Mouse (Mus musculus) E14TG2a.4 (cell line): ENCODE results near the gene Kdm2b.

Experiments used
- H3K27me3 ChIP-seq: 2 replicates; pipeline ENCODE4 v1.6.1; 2014; ENCODE audit warnings: low read length, control low read depth; ENCODE audit not compliant: insufficient read depth
- H3K36me3 ChIP-seq: 2 replicates; pipeline ENCODE4 v1.6.1; 2014; ENCODE audit warnings: low read length, control low read depth; ENCODE audit not compliant: insufficient read depth
- H3K4me1 ChIP-seq: replicated peaks from 2 replicates; pipeline ENCODE4 v1.6.1; 2014; ENCODE audit warnings: low read depth, low read length, control low read depth
- H3K4me3 ChIP-seq: replicated peaks from 2 replicates; pipeline ENCODE4 v1.5.1; 2014; ENCODE audit warnings: mild to moderate bottlenecking, low read length
- H3K9me3 ChIP-seq: 2 replicates; pipeline ENCODE4 v1.6.1; 2014; ENCODE audit warnings: low read length, control low read depth
- CTCF ChIP-seq: conservative IDR thresholded peaks from 2 replicates; pipeline ENCODE4 v1.5.1; 2014; ENCODE audit warnings: low read length
- NANOG ChIP-seq: IDR thresholded peaks from 2 replicates; pipeline ENCODE4 v1.6.1; 2014; ENCODE audit warnings: borderline replicate concordance, low read length, mixed read lengths
- POU5F1 ChIP-seq: IDR thresholded peaks from 2 replicates; pipeline ENCODE4 v1.6.1; 2014; ENCODE audit warnings: low read length, borderline replicate concordance

Gene Kdm2b

DNA sequence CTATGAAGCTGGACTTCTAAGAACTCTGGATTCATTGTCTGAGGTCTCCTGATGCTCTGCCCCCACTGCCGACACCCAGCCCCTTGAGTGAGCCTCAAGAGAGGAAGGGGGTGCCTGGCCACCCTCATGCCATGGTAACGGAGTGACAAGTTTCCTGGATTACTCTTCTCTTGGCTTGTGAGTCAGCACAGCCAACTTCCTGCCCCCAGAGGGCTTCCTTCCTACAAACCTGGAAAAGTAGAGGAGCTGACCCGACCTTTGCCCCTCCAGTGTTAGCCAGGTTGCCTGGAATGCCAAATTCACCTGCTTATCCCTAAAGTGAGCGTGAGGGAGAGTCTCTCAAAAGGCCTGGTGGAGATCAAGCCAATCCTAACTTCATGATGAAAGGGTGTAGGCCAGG is 27.9 kb upstream of the Kdm2b start:
- Histone ChIP-seq H3K9me3 (0 out of 2 replicates have a peak, but pooled peaks cover 4% of the 10 kb centered on the region), H3K36me3 (peaks cover 32% of the 10 kb centered on the region), H3K27me3 (no peaks in the 10 kb centered on the region), H3K4me1 (peaks cover 86% of the 10 kb centered on the region), H3K4me3 (peak overlapping the region; percentile 8; the same call in 1 of the 2 replicates)
- TF ChIP-seq CTCF, result no peak
- no peak for TF ChIP-seq NANOG
- TF ChIP-seq POU5F1, result no peak

DNA sequence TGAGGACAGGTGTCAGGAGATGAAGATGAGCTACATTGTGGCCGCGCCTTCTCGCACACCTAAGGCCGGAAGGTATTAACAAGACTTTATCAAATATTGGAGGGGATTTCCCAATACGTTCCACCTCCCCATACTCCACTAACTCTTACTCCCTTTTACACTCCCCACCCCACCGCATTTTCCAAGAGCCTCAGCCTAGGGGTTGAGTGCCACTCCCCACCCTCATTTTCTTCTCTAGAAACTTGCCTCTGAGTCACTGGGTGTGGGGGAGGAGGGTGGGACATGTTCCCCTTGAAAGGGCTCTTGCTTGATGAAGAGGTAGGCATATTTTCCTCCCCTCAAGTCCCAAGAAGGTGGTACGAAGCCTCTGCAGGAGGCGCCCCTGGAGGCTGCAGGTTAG is 26.3 kb upstream of the Kdm2b start:
- H3K27me3 ChIP-seq, result no peaks in the 10 kb centered on the region
- 0 out of 2 replicates have a peak, but pooled peaks cover 4% of the 10 kb centered on the region for H3K9me3 ChIP-seq
- no peak for TF ChIP-seq NANOG
- TF ChIP-seq CTCF, result no peak
- no peak for TF ChIP-seq POU5F1
- peak overlapping the region; percentile 92 for H3K4me3 ChIP-seq
- peaks cover 32% of the 10 kb centered on the region for H3K36me3 ChIP-seq
- H3K4me1 ChIP-seq, result peaks cover 79% of the 10 kb centered on the region

GRCm38 (mm10) chr5:123014753-123015701 is 25.4 kb upstream of the Kdm2b start, which contains the start of gene Orai1:
Gene Orai1, plus strand, starts transcription at chr5:123015074.
- Histone ChIP-seq H3K4me3 (peak within 1 kb of the TSS; percentile 92), H3K36me3 (peaks cover 32% of the 10 kb centered on the region), H3K4me1 (peaks cover 78% of the 10 kb centered on the region), H3K9me3 (0 out of 2 replicates have a peak, but pooled peaks cover 4% of the 10 kb centered on the region), H3K27me3 (no peaks in the 10 kb centered on the region)
- TF ChIP-seq NANOG, result no peak
- TF ChIP-seq POU5F1, result no peak
- TF ChIP-seq CTCF, result no peak

DNA sequence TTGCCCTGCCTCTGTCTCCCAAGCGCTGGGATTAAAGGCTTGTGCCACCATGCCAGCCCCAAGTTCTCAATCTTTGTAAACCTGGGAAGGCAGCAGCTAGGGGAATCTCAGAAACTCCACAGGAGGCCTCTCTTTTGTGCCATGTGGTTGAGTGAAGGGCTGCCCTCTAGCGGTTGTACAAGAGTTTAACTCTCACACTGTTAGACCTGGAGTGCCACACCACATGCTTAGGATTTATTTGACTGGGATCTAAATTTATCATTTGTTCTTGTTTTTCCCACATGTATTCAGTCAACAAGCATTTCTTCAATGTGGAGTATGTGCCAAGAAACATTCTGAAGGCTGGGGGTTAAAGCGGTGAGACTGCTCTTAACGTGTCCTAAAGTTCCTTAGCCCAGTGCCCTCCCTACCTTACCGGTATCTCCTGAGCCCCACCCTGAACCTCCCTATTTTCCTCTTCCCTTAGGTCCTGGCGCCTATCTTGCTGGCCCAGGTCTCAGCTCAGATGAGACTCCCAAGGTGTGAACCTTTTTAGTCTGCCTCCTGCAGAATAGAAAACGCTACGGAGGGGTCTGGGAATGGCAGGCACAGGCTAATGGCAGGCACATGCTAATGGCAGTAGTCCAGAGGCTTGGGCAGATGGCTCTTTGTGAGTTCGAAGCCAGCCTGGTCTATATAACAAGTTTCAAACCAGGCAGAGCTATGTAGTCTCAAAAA is 24.1 kb upstream of the Kdm2b start:
- Histone ChIP-seq H3K36me3 (peaks cover 20% of the 10 kb centered on the region), H3K4me1 (peaks cover 73% of the 10 kb centered on the region), H3K27me3 (no peaks in the 10 kb centered on the region), H3K9me3 (0 out of 2 replicates have a peak, but pooled peaks cover 4% of the 10 kb centered on the region), H3K4me3 (0 out of 2 replicates have a peak overlapping the region, but pooled peaks have one; percentile 11)
- TF ChIP-seq CTCF (peak; percentile 63), POU5F1 (no peak)

- no peaks in the 10 kb centered on the region for H3K36me3 ChIP-seq
- 0 out of 2 replicates have a peak, but pooled peaks cover 4% of the 10 kb centered on the region for H3K9me3 ChIP-seq
- no peaks in the 10 kb centered on the region for H3K27me3 ChIP-seq
- no peak overlapping the region for H3K4me3 ChIP-seq
- H3K4me1 ChIP-seq, result peaks cover 53% of the 10 kb centered on the region
- TF ChIP-seq NANOG (no peak), POU5F1 (no peak), CTCF (no peak)
Measured at GRCm38 (mm10) chr5:123011705-123012104, 22.1 kb upstream of the Kdm2b start.

DNA sequence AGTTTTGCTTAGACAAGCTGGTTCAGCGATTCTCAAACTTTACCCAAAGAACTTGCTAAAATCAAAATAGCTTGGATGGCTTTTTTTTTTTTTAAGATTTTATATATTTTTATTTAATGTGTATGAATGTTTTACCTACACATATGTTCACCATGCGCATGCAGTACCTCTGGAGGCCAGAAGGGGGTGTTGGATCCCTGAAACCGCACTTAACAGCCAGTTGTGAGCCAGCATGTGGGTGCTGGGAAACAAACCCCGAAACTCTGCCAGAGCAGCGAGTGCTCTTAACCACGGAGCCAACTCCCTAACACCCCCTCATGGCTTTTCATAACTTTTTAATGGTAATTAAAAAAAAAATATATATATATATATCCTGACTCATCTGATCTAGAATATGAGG is 21.2 kb upstream of the Kdm2b start:
- Histone ChIP-seq H3K36me3 (no peaks in the 10 kb centered on the region), H3K4me1 (peaks cover 48% of the 10 kb centered on the region), H3K4me3 (no peak overlapping the region), H3K27me3 (no peaks in the 10 kb centered on the region), H3K9me3 (0 out of 2 replicates have a peak, but pooled peaks cover 4% of the 10 kb centered on the region)
- no peak for TF ChIP-seq NANOG
- TF ChIP-seq CTCF, result peak; percentile 97

GRCm38 (mm10) chr5:123009873-123010272 is 20.2 kb upstream of the Kdm2b start:
- H3K9me3 ChIP-seq, result 0 out of 2 replicates have a peak, but pooled peaks cover 4% of the 10 kb centered on the region
- TF ChIP-seq CTCF (no peak), POU5F1 (no peak), NANOG (no peak)

GRCm38 (mm10) chr5:123008877-123009493 is 19.4 kb upstream of the Kdm2b start:
- Histone ChIP-seq H3K27me3 (no peaks in the 10 kb centered on the region), H3K36me3 (no peaks in the 10 kb centered on the region), H3K4me3 (no peak overlapping the region), H3K9me3 (no peaks in the 10 kb centered on the region), H3K4me1 (peaks cover 47% of the 10 kb centered on the region)
- TF ChIP-seq POU5F1 (no peak), CTCF (no peak), NANOG (no peak)

More at GRCm38 (mm10) chr5:123009873-123010272, 20.2 kb upstream of the Kdm2b start:
- no peaks in the 10 kb centered on the region for H3K36me3 ChIP-seq
- peaks cover 53% of the 10 kb centered on the region for H3K4me1 ChIP-seq
- no peaks in the 10 kb centered on the region for H3K27me3 ChIP-seq
- no peak overlapping the region for H3K4me3 ChIP-seq
